Mouse (Mus musculus) ES-Bruce4 (cell line): Measurements from ENCODE around the gene Ank3.

Experiments used
- CTCF ChIP-seq: IDR thresholded peaks from one replicate; pipeline ENCODE4 v1.8.1; 2011; ENCODE audit warnings: low read depth, low read length
- EP300 ChIP-seq: IDR thresholded peaks from 2 replicates; pipeline ENCODE4 v1.6.1; 2011; ENCODE audit warnings: low read depth, low read length; ENCODE audit not compliant: insufficient read depth

DNA sequence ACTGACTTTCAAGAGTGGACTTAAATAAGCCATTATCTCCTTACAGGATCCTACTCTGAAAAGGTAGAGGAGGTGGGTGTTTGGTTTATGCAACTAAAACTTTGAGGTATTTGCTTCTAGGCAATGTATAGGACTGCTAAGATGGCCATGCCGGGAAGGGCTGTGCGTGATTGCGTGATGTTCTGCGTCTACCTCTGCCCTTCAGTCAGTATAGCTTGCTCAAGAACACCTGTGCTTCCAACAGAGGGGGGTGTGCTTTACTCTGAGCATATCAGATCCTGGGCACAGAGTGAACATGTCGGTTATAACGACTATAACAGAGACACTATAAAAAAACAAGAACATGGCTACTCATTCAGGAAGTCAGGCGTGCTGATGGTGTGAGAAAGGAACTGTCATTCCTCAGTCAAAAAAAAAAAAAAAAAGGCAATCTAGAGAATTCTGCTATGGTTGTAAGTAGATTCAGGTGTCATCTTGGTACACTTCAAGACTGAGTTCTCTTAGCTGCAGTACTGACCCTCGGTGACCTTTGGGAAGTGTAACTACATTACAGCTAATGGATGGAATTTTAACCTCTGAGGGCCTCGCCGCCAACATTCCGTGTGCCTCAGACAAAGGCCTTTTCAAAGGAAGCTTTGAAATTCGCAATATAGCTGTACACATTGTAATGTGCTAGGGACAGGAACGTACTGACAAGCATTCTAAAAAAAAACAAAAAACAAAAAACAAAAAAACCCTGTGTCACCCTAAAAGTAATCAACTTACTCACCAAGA is 387.8 kb downstream of the Ank3 start:
- no peak for TF ChIP-seq CTCF
- TF ChIP-seq EP300, result no peak
